Mouse (Mus musculus): Measurements from ENCODE around the gene Abhd12. TPM values are rescaled to one million over a fixed set of nuclear protein-coding genes. Genes with fewer than 3 reads are reported as not detected.

Gene Abhd12
- polyA plus RNA-seq, 1 experiment from 2014 or later, result 24.5 TPM

GRCm38 (mm10) chr2:150923505-150923904, 19.0 kb upstream of the Abhd12 start:
- Histone ChIP-seq H3K36me3 (replicated peaks; ENCODE audit: insufficient read depth, low read length) (peaks cover 8% of the 10 kb centered on the region), H3K4me1 (ENCODE audit: insufficient read depth) (no peaks in the 10 kb centered on the region)

GRCm38 (mm10) chr2:150923026-150923425, 18.5 kb upstream of the Abhd12 start:
- H3K4me1 ChIP-seq (ENCODE audit: insufficient read depth), result no peaks in the 10 kb centered on the region
- 80% methylated on average over 3 of the region's 3 CpGs for WGBS (ENCODE audit: insufficient replicate concordance)
- no peak overlapping the region for H3K4me2 ChIP-seq (ENCODE audit: low read depth, low read length)
- no peak overlapping the region for H3K27ac ChIP-seq (ENCODE audit: low read depth)
- no peaks in the 10 kb centered on the region for H3K9me3 ChIP-seq (ENCODE audit: low read length)
- DNase-seq (no peak), ATAC-seq (no peak)
- H3K36me3 ChIP-seq (replicated peaks; ENCODE audit: insufficient read depth, low read length), result peaks cover 10% of the 10 kb centered on the region
- no peak overlapping the region for H3K4me3 ChIP-seq (ENCODE audit: low read depth, low read length)
- no peak overlapping the region for H3K9ac ChIP-seq (replicated peaks)
- TF ChIP-seq EP300 (IDR thresholded peaks at IDR 0.05; ENCODE audit: low read depth) (no peak), CTCF (IDR thresholded peaks at IDR 0.05; ENCODE audit: low read depth) (no peak)
- H3K27me3 ChIP-seq (ENCODE audit: insufficient read depth, low read length), result no peaks in the 10 kb centered on the region

More at GRCm38 (mm10) chr2:150923505-150923904, 19.0 kb upstream of the Abhd12 start:
- Histone ChIP-seq H3K9me3 (ENCODE audit: low read length) (no peaks in the 10 kb centered on the region), H3K4me2 (ENCODE audit: low read depth, low read length) (no peak overlapping the region), H3K9ac (replicated peaks) (no peak overlapping the region), H3K27ac (ENCODE audit: low read depth) (no peak overlapping the region), H3K27me3 (ENCODE audit: insufficient read depth, low read length) (no peaks in the 10 kb centered on the region), H3K4me3 (ENCODE audit: low read depth, low read length) (no peak overlapping the region)
- no peak for ATAC-seq
- TF ChIP-seq CTCF (IDR thresholded peaks at IDR 0.05; ENCODE audit: low read depth) (no peak), EP300 (IDR thresholded peaks at IDR 0.05; ENCODE audit: low read depth) (no peak)
- DNase-seq, result no peak
- 70% methylated on average over 7 of the region's 7 CpGs for WGBS (ENCODE audit: insufficient replicate concordance)

- WGBS (ENCODE audit: insufficient replicate concordance), result 87% methylated on average over 4 of the region's 4 CpGs
- TF ChIP-seq EP300 (IDR thresholded peaks at IDR 0.05; ENCODE audit: low read depth), result no peak
- TF ChIP-seq CTCF (IDR thresholded peaks at IDR 0.05; ENCODE audit: low read depth), result no peak
- H3K27ac ChIP-seq (ENCODE audit: low read depth), result no peak overlapping the region
- H3K27me3 ChIP-seq (ENCODE audit: insufficient read depth, low read length), result no peaks in the 10 kb centered on the region
- H3K9me3 ChIP-seq (ENCODE audit: low read length), result no peaks in the 10 kb centered on the region
- no peaks in the 10 kb centered on the region for H3K4me1 ChIP-seq (ENCODE audit: insufficient read depth)
- ATAC-seq (no peak), DNase-seq (no peak)
- H3K9ac ChIP-seq (replicated peaks), result no peak overlapping the region
- peaks cover 10% of the 10 kb centered on the region for H3K36me3 ChIP-seq (replicated peaks; ENCODE audit: insufficient read depth, low read length)
- H3K4me3 ChIP-seq (ENCODE audit: low read depth, low read length), result no peak overlapping the region
- no peak overlapping the region for H3K4me2 ChIP-seq (ENCODE audit: low read depth, low read length)
These were observed 17.6 kb upstream of the Abhd12 start for GRCm38 (mm10) chr2:150922165-150922564.

- WGBS (ENCODE audit: insufficient replicate concordance), result 73% methylated on average over 6 of the region's 6 CpGs
- no peak overlapping the region for H3K4me3 ChIP-seq (ENCODE audit: low read depth, low read length)
- H3K27me3 ChIP-seq (ENCODE audit: insufficient read depth, low read length), result no peaks in the 10 kb centered on the region
- no peaks in the 10 kb centered on the region for H3K9me3 ChIP-seq (ENCODE audit: low read length)
- no peak overlapping the region for H3K27ac ChIP-seq (ENCODE audit: low read depth)
- ATAC-seq, result no peak
- DNase-seq, result no peak
- H3K36me3 ChIP-seq (replicated peaks; ENCODE audit: insufficient read depth, low read length), result peaks cover 10% of the 10 kb centered on the region
- no peaks in the 10 kb centered on the region for H3K4me1 ChIP-seq (ENCODE audit: insufficient read depth)
- no peak overlapping the region for H3K4me2 ChIP-seq (ENCODE audit: low read depth, low read length)
- H3K9ac ChIP-seq (replicated peaks), result no peak overlapping the region
- TF ChIP-seq CTCF (IDR thresholded peaks at IDR 0.05; ENCODE audit: low read depth), result no peak
- TF ChIP-seq EP300 (IDR thresholded peaks at IDR 0.05; ENCODE audit: low read depth), result no peak
These were observed 17.2 kb upstream of the Abhd12 start for GRCm38 (mm10) chr2:150921697-150922096.

- no peak for ATAC-seq
- H3K27me3 ChIP-seq (ENCODE audit: insufficient read depth, low read length), result no peaks in the 10 kb centered on the region
- H3K4me2 ChIP-seq (ENCODE audit: low read depth, low read length), result no peak overlapping the region
- no peak overlapping the region for H3K9ac ChIP-seq (replicated peaks)
- H3K36me3 ChIP-seq (replicated peaks; ENCODE audit: insufficient read depth, low read length), result peaks cover 10% of the 10 kb centered on the region
- H3K9me3 ChIP-seq (ENCODE audit: low read length), result no peaks in the 10 kb centered on the region
- H3K27ac ChIP-seq (ENCODE audit: low read depth), result no peak overlapping the region
- no peak for DNase-seq
- no peak overlapping the region for H3K4me3 ChIP-seq (ENCODE audit: low read depth, low read length)
- TF ChIP-seq CTCF (IDR thresholded peaks at IDR 0.05; ENCODE audit: low read depth), result no peak
- H3K4me1 ChIP-seq (ENCODE audit: insufficient read depth), result no peaks in the 10 kb centered on the region
- 58% methylated on average over 3 of the region's 3 CpGs for WGBS (ENCODE audit: insufficient replicate concordance)
These were observed 16.0 kb upstream of the Abhd12 start for GRCm38 (mm10) chr2:150920543-150920942.

GRCm38 (mm10) chr2:150918720-150919119, 14.2 kb upstream of the Abhd12 start:
- no peak overlapping the region for H3K27ac ChIP-seq (ENCODE audit: low read depth)
- peak; percentile 97 for ATAC-seq
- H3K9me3 ChIP-seq (ENCODE audit: low read length), result no peaks in the 10 kb centered on the region
- H3K9ac ChIP-seq (replicated peaks), result no peak overlapping the region
- H3K36me3 ChIP-seq (replicated peaks; ENCODE audit: insufficient read depth, low read length), result peaks cover 9% of the 10 kb centered on the region
- H3K27me3 ChIP-seq (ENCODE audit: insufficient read depth, low read length), result no peaks in the 10 kb centered on the region
- no peak for DNase-seq
- no peak overlapping the region for H3K4me3 ChIP-seq (ENCODE audit: low read depth, low read length)
- H3K4me1 ChIP-seq (ENCODE audit: insufficient read depth), result peaks cover 3% of the 10 kb centered on the region; the same call in 1 of the 2 replicates
- WGBS (ENCODE audit: insufficient replicate concordance), result 59% methylated on average over 3 of the region's 3 CpGs
- H3K4me2 ChIP-seq (ENCODE audit: low read depth, low read length), result no peak overlapping the region
- TF ChIP-seq CTCF (IDR thresholded peaks at IDR 0.05; ENCODE audit: low read depth) (no peak), EP300 (IDR thresholded peaks at IDR 0.05; ENCODE audit: low read depth) (peak; percentile 40; the same call in 1 of the 2 replicates)

- no peak for DNase-seq
- Histone ChIP-seq H3K9ac (replicated peaks) (no peak overlapping the region), H3K4me2 (ENCODE audit: low read depth, low read length) (no peak overlapping the region), H3K27me3 (ENCODE audit: insufficient read depth, low read length) (no peaks in the 10 kb centered on the region), H3K4me1 (ENCODE audit: insufficient read depth) (peaks cover 10% of the 10 kb centered on the region), H3K4me3 (ENCODE audit: low read depth, low read length) (no peak overlapping the region), H3K27ac (ENCODE audit: low read depth) (no peak overlapping the region), H3K9me3 (ENCODE audit: low read length) (no peaks in the 10 kb centered on the region), H3K36me3 (replicated peaks; ENCODE audit: insufficient read depth, low read length) (peaks cover 6% of the 10 kb centered on the region)
- no peak for TF ChIP-seq CTCF (IDR thresholded peaks at IDR 0.05; ENCODE audit: low read depth)
- no peak for TF ChIP-seq EP300 (IDR thresholded peaks at IDR 0.05; ENCODE audit: low read depth)
- WGBS (ENCODE audit: insufficient replicate concordance), result 77% methylated on average over 5 of the region's 5 CpGs
- ATAC-seq, result no peak
These were observed 11.2 kb upstream of the Abhd12 start for GRCm38 (mm10) chr2:150915786-150916185.
